Mouse (Mus musculus): ENCODE results near the gene Tle4.

Tle4 gene

GRCm38 (mm10) chr19:14591809-14592535, 5.9 kb downstream of the Tle4 start:
- no peak for DNase-seq (ENCODE audit: low read depth, low spot score)

GRCm38 (mm10) chr19:14590154-14590553, 7.7 kb downstream of the Tle4 start:
- no peak for DNase-seq (ENCODE audit: low read depth, low spot score)

- no peak for DNase-seq (ENCODE audit: low read depth, low spot score)
These were observed 9.4 kb downstream of the Tle4 start for GRCm38 (mm10) chr19:14588221-14589123.

- peak; percentile 61 for DNase-seq (ENCODE audit: low read depth, low spot score)
These were observed 11.7 kb downstream of the Tle4 start for GRCm38 (mm10) chr19:14586171-14586570.

GRCm38 (mm10) chr19:14585731-14586130, 12.1 kb downstream of the Tle4 start:
- no peak for DNase-seq (ENCODE audit: low read depth, low spot score)

- no peak for DNase-seq (ENCODE audit: low read depth, low spot score)
These were observed 12.6 kb downstream of the Tle4 start for GRCm38 (mm10) chr19:14585235-14585634.

- no peak for DNase-seq (ENCODE audit: low read depth, low spot score)
These were observed 19.2 kb downstream of the Tle4 start for GRCm38 (mm10) chr19:14578698-14579097.

GRCm38 (mm10) chr19:14578016-14578415, 19.8 kb downstream of the Tle4 start:
- no peak for DNase-seq (ENCODE audit: low read depth, low spot score)

- no peak for DNase-seq (ENCODE audit: low read depth, low spot score)
These were observed 21.5 kb downstream of the Tle4 start for GRCm38 (mm10) chr19:14576311-14576710.

GRCm38 (mm10) chr19:14568879-14569278, 29.0 kb downstream of the Tle4 start:
- no peak for DNase-seq (ENCODE audit: low read depth, low spot score)

GRCm38 (mm10) chr19:14567081-14567480, 30.8 kb downstream of the Tle4 start:
- no peak for DNase-seq (ENCODE audit: low read depth, low spot score)

- DNase-seq (ENCODE audit: low read depth, low spot score): no peak
These were observed 31.3 kb downstream of the Tle4 start for GRCm38 (mm10) chr19:14566564-14567021.

GRCm38 (mm10) chr19:14565424-14566069, 32.3 kb downstream of the Tle4 start:
- no peak for DNase-seq (ENCODE audit: low read depth, low spot score)

GRCm38 (mm10) chr19:14563273-14563959, 34.4 kb downstream of the Tle4 start:
- no peak for DNase-seq (ENCODE audit: low read depth, low spot score)

- no peak for DNase-seq (ENCODE audit: low read depth, low spot score)
These were observed 50.0 kb downstream of the Tle4 start for GRCm38 (mm10) chr19:14547871-14548270.

- no peak for DNase-seq (ENCODE audit: low read depth, low spot score)
These were observed 50.6 kb downstream of the Tle4 start for GRCm38 (mm10) chr19:14547133-14547842.

GRCm38 (mm10) chr19:14545485-14545884, 52.4 kb downstream of the Tle4 start:
- no peak for DNase-seq (ENCODE audit: low read depth, low spot score)

- no peak for DNase-seq (ENCODE audit: low read depth, low spot score)
These were observed 54.5 kb downstream of the Tle4 start for GRCm38 (mm10) chr19:14543305-14543704.

GRCm38 (mm10) chr19:14540678-14541077, 57.2 kb downstream of the Tle4 start:
- no peak for DNase-seq (ENCODE audit: low read depth, low spot score)

- no peak for DNase-seq (ENCODE audit: low read depth, low spot score)
These were observed 61.2 kb downstream of the Tle4 start for GRCm38 (mm10) chr19:14536676-14537075.

GRCm38 (mm10) chr19:14534447-14534846, 63.4 kb downstream of the Tle4 start:
- no peak for DNase-seq (ENCODE audit: low read depth, low spot score)

Measured in retina, adult 2 months (tissue).